Mouse (Mus musculus) stomach, embryonic 16.5 days (tissue): ENCODE results near the gene Tekt4. TPM values are rescaled to one million over a fixed set of nuclear protein-coding genes. Genes with fewer than 3 reads are reported as not detected.

Experiments
- ATAC-seq: fragments of 200-750 bp; cut with Nextera tagmentation; 2 replicates; pipeline ENCODE4 v1.8.0; 2017; ENCODE audit warnings: moderate number of reproducible peaks, moderate TSS enrichment; ENCODE audit not compliant: insufficient read depth, low FRiP score
- H3K27ac ChIP-seq: fragments of 300-500 bp; sonication (generic); 2 replicates; pipeline ENCODE4 v1.5.1; 2014; ENCODE audit warnings: low read length
- H3K27me3 ChIP-seq: fragments of 300-500 bp; sonication (generic); 2 replicates; pipeline ENCODE4 v1.6.1; 2014; ENCODE audit warnings: low read length, control low read depth, mixed read lengths; ENCODE audit not compliant: control insufficient read depth, insufficient read depth
- H3K36me3 ChIP-seq: fragments of 300-500 bp; sonication (generic); 2 replicates; pipeline ENCODE4 v1.6.1; 2014; ENCODE audit warnings: low read length; ENCODE audit not compliant: control insufficient read depth, insufficient read depth
- H3K4me1 ChIP-seq: fragments of 300-500 bp; sonication (generic); 2 replicates; pipeline ENCODE4 v1.6.1; 2014; ENCODE audit warnings: low read length, control low read depth, mixed read lengths; ENCODE audit not compliant: control insufficient read depth, insufficient read depth
- H3K4me2 ChIP-seq: fragments of 300-500 bp; sonication (generic); 2 replicates; pipeline ENCODE4 v1.6.1; 2014; ENCODE audit warnings: low read depth, low read length, mixed read lengths
- H3K4me3 ChIP-seq: fragments of 300-500 bp; sonication (generic); replicated peaks from 2 replicates; pipeline ENCODE4 v1.5.1; 2014; ENCODE audit warnings: mild to moderate bottlenecking, low read length
- H3K9ac ChIP-seq: fragments of 300-500 bp; sonication (generic); 2 replicates; pipeline ENCODE4 v1.6.1; 2014; ENCODE audit warnings: low read length
- H3K9me3 ChIP-seq: fragments of 300-500 bp; sonication (generic); replicated peaks from 2 replicates; pipeline ENCODE4 v1.6.1; 2016; ENCODE audit warnings: low read length, control low read depth; ENCODE audit not compliant: control insufficient read depth
- WGBS: fragments of 180-500 bp; shearing (Covaris S2); extraction: QIAGEN DNeasy Blood & Tissue Kit; methylation state at CpG from one replicate; pipeline ENCODE4 v1.1.7; 2014; 5-methylcytosine and 5-hydroxymethylcytosine counted together
- polyA plus RNA-seq: library from polyadenylated mRNA; unstranded; fragments of >200 nt; fragmentation: Nextera tagmentation; extraction: Ambion mirVana; gene quantifications from 2 replicates; pipeline ENCODE4 v1.2.1, GENCODE M21; 2015

Gene Tekt4
- polyA plus RNA-seq, 1 experiment from 2014 or later: not detected

- 73% methylated on average over 2 of the region's 2 CpGs for WGBS
- Histone ChIP-seq H3K27me3 (no peaks in the 10 kb centered on the region), H3K4me2 (no peak overlapping the region), H3K27ac (no peak overlapping the region), H3K36me3 (no peaks in the 10 kb centered on the region), H3K4me1 (peaks cover 16% of the 10 kb centered on the region), H3K4me3 (no peak overlapping the region), H3K9me3 (no peaks in the 10 kb centered on the region), H3K9ac (no peak overlapping the region)
- ATAC-seq: no peak
These were observed 11.8 kb downstream of the Tekt4 start for GRCm38 (mm10) chr17:25466257-25466656.

- Histone ChIP-seq H3K4me1 (peaks cover 8% of the 10 kb centered on the region; the same call in 1 of the 2 replicates), H3K27me3 (peaks cover 3% of the 10 kb centered on the region; the same call in 1 of the 2 replicates), H3K9ac (no peak overlapping the region), H3K36me3 (no peaks in the 10 kb centered on the region), H3K9me3 (no peaks in the 10 kb centered on the region), H3K4me2 (no peak overlapping the region), H3K27ac (no peak overlapping the region), H3K4me3 (no peak overlapping the region)
- ATAC-seq: no peak
- 65% methylated on average over 6 of the region's 6 CpGs for WGBS
These were observed 13.4 kb downstream of the Tekt4 start for GRCm38 (mm10) chr17:25467781-25468180.

DNA sequence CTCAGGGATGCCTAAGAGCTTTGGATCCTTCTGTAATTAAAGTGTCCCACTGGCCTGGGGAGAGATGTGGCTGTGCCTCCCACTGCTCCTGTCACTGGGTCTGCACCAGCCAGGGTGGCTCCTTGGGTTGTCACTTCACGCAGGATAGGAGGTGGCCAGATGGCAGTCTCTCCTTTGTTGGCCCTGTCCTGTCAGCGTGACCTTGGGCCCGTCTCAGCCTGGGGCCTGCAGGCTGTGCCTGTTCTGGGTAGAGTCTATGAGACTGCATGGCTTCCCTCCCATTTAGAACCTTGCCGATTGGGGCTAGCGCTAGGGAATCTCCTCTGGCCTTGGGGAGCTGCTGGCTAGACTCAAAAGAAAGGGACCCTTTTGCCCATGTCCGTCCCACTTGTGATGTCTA, 13.9 kb downstream of the Tekt4 start:
- Histone ChIP-seq H3K4me3 (no peak overlapping the region), H3K4me1 (0 out of 2 replicates have a peak, but pooled peaks cover 4% of the 10 kb centered on the region), H3K27ac (no peak overlapping the region), H3K9me3 (no peaks in the 10 kb centered on the region), H3K27me3 (peaks cover 8% of the 10 kb centered on the region; the same call in 1 of the 2 replicates), H3K9ac (no peak overlapping the region), H3K4me2 (no peak overlapping the region), H3K36me3 (no peaks in the 10 kb centered on the region)
- 64% methylated on average over 6 of the region's 6 CpGs for WGBS
- no peak for ATAC-seq

DNA sequence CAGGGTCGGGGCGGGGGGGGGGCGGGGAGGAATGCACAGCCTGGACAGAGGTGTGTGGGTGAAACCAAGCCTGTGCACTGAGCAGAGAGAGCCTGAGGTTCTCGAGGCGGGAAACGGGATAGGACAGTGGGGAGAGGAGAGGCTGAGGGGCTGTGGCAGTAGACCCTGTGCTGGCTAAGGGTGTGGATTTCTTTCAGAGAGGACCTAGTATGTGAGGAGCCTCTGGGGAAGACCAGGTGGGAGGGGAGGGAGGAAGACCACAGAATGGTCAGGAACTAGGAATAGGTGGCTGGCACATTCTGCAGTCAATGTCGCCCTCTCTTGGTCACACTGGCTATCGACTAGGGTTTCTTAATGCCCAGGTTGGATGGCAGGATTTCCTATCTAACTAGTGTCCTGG, 15.4 kb downstream of the Tekt4 start:
- no peaks in the 10 kb centered on the region for H3K9me3 ChIP-seq
- H3K4me2 ChIP-seq: no peak overlapping the region
- no peak overlapping the region for H3K4me3 ChIP-seq
- WGBS: 18% methylated on average over 8 of the region's 8 CpGs
- no peak overlapping the region for H3K9ac ChIP-seq
- H3K36me3 ChIP-seq: no peaks in the 10 kb centered on the region
- no peak for ATAC-seq
- no peaks in the 10 kb centered on the region for H3K4me1 ChIP-seq
- no peak overlapping the region for H3K27ac ChIP-seq
- H3K27me3 ChIP-seq: peaks cover 13% of the 10 kb centered on the region; the same call in 1 of the 2 replicates

GRCm38 (mm10) chr17:25471418-25471817, 17.0 kb downstream of the Tekt4 start:
- Histone ChIP-seq H3K4me3 (no peak overlapping the region), H3K27me3 (peaks cover 15% of the 10 kb centered on the region; the same call in 1 of the 2 replicates), H3K9me3 (no peaks in the 10 kb centered on the region), H3K9ac (no peak overlapping the region), H3K36me3 (no peaks in the 10 kb centered on the region), H3K27ac (no peak overlapping the region), H3K4me1 (peaks cover 4% of the 10 kb centered on the region; the same call in 1 of the 2 replicates), H3K4me2 (no peak overlapping the region)
- WGBS: 25% methylated on average over 8 of the region's 8 CpGs
- no peak; the same call in 1 of the 2 replicates for ATAC-seq

DNA sequence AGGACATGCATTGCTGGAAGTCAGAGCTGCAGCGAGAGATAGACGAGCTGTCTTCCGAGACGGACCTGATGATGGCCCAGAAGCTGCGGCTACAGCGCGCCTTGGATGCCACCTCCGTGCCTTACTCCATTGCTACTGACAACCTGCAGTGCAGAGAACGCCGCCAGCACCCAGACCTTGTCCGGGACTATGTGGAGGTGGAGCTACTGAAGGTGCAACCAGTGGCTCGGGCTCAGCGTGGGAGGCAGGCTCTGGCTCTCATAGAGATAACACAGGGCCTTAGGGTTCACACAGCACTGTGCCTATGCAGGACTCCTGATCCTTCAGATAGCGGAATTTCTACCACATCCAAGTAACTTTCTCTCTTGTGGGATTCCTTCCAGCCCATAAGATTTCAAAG, 17.6 kb downstream of the Tekt4 start:
- no peak for ATAC-seq
- Histone ChIP-seq H3K27ac (no peak overlapping the region), H3K4me1 (peaks cover 4% of the 10 kb centered on the region; the same call in 1 of the 2 replicates), H3K4me2 (no peak overlapping the region), H3K36me3 (no peaks in the 10 kb centered on the region), H3K27me3 (peaks cover 15% of the 10 kb centered on the region; the same call in 1 of the 2 replicates), H3K9me3 (no peaks in the 10 kb centered on the region), H3K4me3 (no peak overlapping the region), H3K9ac (no peak overlapping the region)
- WGBS: 45% methylated on average over 14 of the region's 14 CpGs

- Histone ChIP-seq H3K9me3 (no peaks in the 10 kb centered on the region), H3K27me3 (peaks cover 15% of the 10 kb centered on the region; the same call in 1 of the 2 replicates), H3K4me2 (peak overlapping the region; percentile 65), H3K27ac (no peak overlapping the region), H3K9ac (peak overlapping the region; percentile 38; the same call in 1 of the 2 replicates), H3K4me1 (peaks cover 4% of the 10 kb centered on the region; the same call in 1 of the 2 replicates), H3K36me3 (no peaks in the 10 kb centered on the region), H3K4me3 (peak overlapping the region; percentile 42)
- ATAC-seq: peak; percentile 66; the same call in 1 of the 2 replicates
- WGBS: 1% methylated on average over 38 of the region's 38 CpGs
These were observed 20.1 kb downstream of the Tekt4 start for GRCm38 (mm10) chr17:25474330-25475077.

DNA sequence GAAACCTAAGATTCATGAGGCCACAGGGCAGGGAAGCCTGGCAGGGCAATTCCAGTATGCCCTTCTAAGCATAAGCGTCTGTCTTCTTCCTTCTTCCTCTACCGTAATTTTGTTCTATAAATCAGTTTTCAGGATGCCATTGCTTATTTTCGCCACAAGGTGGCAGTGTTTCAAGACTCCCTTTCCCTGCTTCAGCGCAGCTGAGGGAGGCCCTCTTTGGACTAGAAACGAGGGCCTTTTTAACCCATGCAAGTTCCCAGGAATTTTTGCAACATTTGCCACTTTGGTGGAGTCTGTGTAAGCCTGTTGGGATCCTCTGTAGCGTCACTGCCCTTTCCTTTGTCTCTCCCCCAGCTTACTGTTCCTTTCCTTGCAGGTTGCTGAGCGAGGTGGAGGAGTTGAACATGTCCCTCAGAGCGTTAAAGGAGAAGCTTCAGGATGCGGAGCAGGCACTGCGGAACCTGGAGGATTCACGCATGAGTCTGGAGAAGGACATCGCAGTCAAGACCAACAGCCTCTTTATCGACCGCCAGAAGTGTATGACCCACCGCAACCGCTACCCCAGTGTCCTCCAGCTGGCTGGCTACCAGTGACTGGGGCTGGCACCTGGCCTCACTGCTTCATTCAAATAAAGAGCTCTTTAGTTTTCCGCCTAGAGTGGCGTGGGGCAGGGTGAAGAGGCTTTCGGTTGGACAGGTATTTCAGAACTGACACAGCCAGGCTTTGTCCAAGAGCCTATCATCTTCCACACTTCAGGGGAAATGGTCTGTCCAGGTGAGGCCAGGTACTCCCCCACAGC, 21.7 kb downstream of the Tekt4 start:
- peaks cover 4% of the 10 kb centered on the region; the same call in 1 of the 2 replicates for H3K4me1 ChIP-seq
- no peak overlapping the region for H3K4me3 ChIP-seq
- H3K9ac ChIP-seq: no peak overlapping the region
- no peaks in the 10 kb centered on the region for H3K36me3 ChIP-seq
- no peaks in the 10 kb centered on the region for H3K9me3 ChIP-seq
- 35% methylated on average over 19 of the region's 19 CpGs for WGBS
- no peak overlapping the region for H3K4me2 ChIP-seq
- no peak overlapping the region for H3K27ac ChIP-seq
- H3K27me3 ChIP-seq: peaks cover 15% of the 10 kb centered on the region; the same call in 1 of the 2 replicates
- ATAC-seq: no peak

DNA sequence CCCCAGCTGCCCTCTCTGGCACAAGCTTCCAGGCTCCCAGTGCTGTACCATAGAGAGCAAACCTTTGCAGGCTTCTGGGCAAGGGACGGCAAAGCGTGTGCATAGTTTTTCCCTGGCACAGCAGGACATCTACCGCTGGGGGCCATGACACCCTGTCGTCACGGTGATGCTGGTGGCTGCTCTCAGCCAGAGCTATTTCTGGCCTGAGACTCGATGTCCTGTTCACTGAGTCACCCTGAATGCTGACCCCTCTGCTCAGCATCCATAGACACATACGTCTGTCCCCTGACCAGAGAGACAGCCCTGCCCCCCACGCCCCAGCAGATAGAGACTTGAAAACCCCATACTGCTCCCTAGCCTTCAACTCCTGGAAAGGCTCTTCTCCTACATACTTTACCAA, 25.7 kb downstream of the Tekt4 start:
- peaks cover 4% of the 10 kb centered on the region; the same call in 1 of the 2 replicates for H3K4me1 ChIP-seq
- 52% methylated on average over 8 of the region's 8 CpGs for WGBS
- H3K36me3 ChIP-seq: no peaks in the 10 kb centered on the region
- H3K27ac ChIP-seq: no peak overlapping the region
- ATAC-seq: no peak
- H3K9me3 ChIP-seq: no peaks in the 10 kb centered on the region
- H3K27me3 ChIP-seq: peaks cover 2% of the 10 kb centered on the region; the same call in 1 of the 2 replicates
- H3K4me2 ChIP-seq: no peak overlapping the region
- no peak overlapping the region for H3K9ac ChIP-seq
- no peak overlapping the region for H3K4me3 ChIP-seq
